Mouse (Mus musculus): ENCODE data around the gene Lcn8.
A peak's percentile ranks its signal among the peaks of the same experiment; 100 is the strongest.
"Not testable (repeated sequence)": the region's sequence is repeated elsewhere in the genome, so short reads cannot be mapped to it uniquely, and the experiment has no call there.

The Lcn8 gene

GRCm38 (mm10) chr2:25666516-25666915 is 13.6 kb downstream of the Lcn8 start:
- no peak for DNase-seq (ENCODE audit: low spot score)

GRCm38 (mm10) chr2:25676486-25676885 is 23.6 kb downstream of the Lcn8 start, which contains the start of gene Lcn6:
Gene Lcn6, plus strand, starts transcription at chr2:25676786.
- no peak for DNase-seq (ENCODE audit: low spot score)

- no peak for DNase-seq (ENCODE audit: low spot score)
Observed at GRCm38 (mm10) chr2:25679559-25679958, 26.6 kb downstream of the Lcn8 start.

- DNase-seq (ENCODE audit: low spot score), result no peak
Observed at GRCm38 (mm10) chr2:25682426-25682825, 29.5 kb downstream of the Lcn8 start, which contains the start of gene Lcn10. Gene Lcn10, plus strand, starts transcription at chr2:25682726.

GRCm38 (mm10) chr2:25686941-25687340 is 34.0 kb downstream of the Lcn8 start:
- no peak for DNase-seq (ENCODE audit: low spot score)

GRCm38 (mm10) chr2:25694605-25695004 is 41.7 kb downstream of the Lcn8 start:
- DNase-seq (ENCODE audit: low spot score), result peak; percentile 59

GRCm38 (mm10) chr2:25696951-25697350 is 44.0 kb downstream of the Lcn8 start:
- no peak for DNase-seq (ENCODE audit: low spot score)

- no peak for DNase-seq (ENCODE audit: low spot score)
Observed at GRCm38 (mm10) chr2:25698696-25699095, 45.8 kb downstream of the Lcn8 start.

GRCm38 (mm10) chr2:25699743-25700142 is 46.8 kb downstream of the Lcn8 start, which contains the start of gene Obp2a:
Gene Obp2a, plus strand, starts transcription at chr2:25700043.
- DNase-seq (ENCODE audit: low spot score), result not testable (repeated sequence)

- DNase-seq (ENCODE audit: low spot score), result no peak
Observed at GRCm38 (mm10) chr2:25701001-25701400, 48.1 kb downstream of the Lcn8 start.

GRCm38 (mm10) chr2:25703706-25704105 is 50.8 kb downstream of the Lcn8 start:
- DNase-seq (ENCODE audit: low spot score), result no peak

All from embryo, embryonic 10 days (tissue).